Mouse (Mus musculus): ENCODE data around the gene Khdrbs1.

- no peak for TF ChIP-seq CTCF (IDR thresholded peaks at IDR 0.05; ENCODE audit: borderline replicate concordance, insufficient read depth, low read depth, low read length)
- no peak for TF ChIP-seq POLR2A (IDR thresholded peaks at IDR 0.05; ENCODE audit: borderline replicate concordance, insufficient read depth, low read length)
These were observed 46.3 kb downstream of the Khdrbs1 start for GRCm38 (mm10) chr4:129695815-129696157.

Data from cerebellum, adult 2 months (tissue).